Mouse (Mus musculus) testis, adult 2 months (tissue): ENCODE data around the gene Kctd5. TPM values are rescaled to one million over a fixed set of nuclear protein-coding genes. Genes with fewer than 3 reads are reported as not detected.

Source experiments
- H3K27ac ChIP-seq: fragments of 200-500 bp; 2 replicates; pipeline ENCODE4 v1.5.1; 2012; ENCODE audit warnings: low read depth, low read length; ENCODE audit not compliant: control insufficient read depth, insufficient read depth
- H3K27me3 ChIP-seq: fragments of 200-500 bp; 2 replicates; pipeline ENCODE4 v1.6.1; 2012; ENCODE audit warnings: mild to moderate bottlenecking, low read length, moderate library complexity; ENCODE audit not compliant: control insufficient read depth, insufficient read depth
- H3K36me3 ChIP-seq: fragments of 200-500 bp; 2 replicates; pipeline ENCODE4 v1.6.1; 2012; ENCODE audit warnings: mild to moderate bottlenecking, low read length; ENCODE audit not compliant: control insufficient read depth, insufficient read depth
- H3K4me1 ChIP-seq: fragments of 200-500 bp; 2 replicates; pipeline ENCODE4 v1.6.1; 2012; ENCODE audit warnings: low read length; ENCODE audit not compliant: control insufficient read depth, insufficient read depth
- H3K4me3 ChIP-seq: fragments of 200-500 bp; 2 replicates; pipeline ENCODE4 v1.5.1; 2012; ENCODE audit warnings: low read depth, mild to moderate bottlenecking, low read length, moderate library complexity, mixed read lengths; ENCODE audit not compliant: control insufficient read depth
- CTCF ChIP-seq: fragments of 200-500 bp; IDR thresholded peaks from 2 replicates; pipeline ENCODE4 v1.5.1; 2012; ENCODE audit warnings: low read depth, mild to moderate bottlenecking, inconsistent platforms, low read length, moderate library complexity; ENCODE audit not compliant: control insufficient read depth, insufficient read depth, insufficient replicate concordance
- POLR2A ChIP-seq: fragments of 200-500 bp; IDR thresholded peaks from 2 replicates; pipeline ENCODE4 v1.6.1; 2012; ENCODE audit warnings: low read depth, mild to moderate bottlenecking, inconsistent platforms, low read length, moderate library complexity; ENCODE audit not compliant: control insufficient read depth
- polyA plus RNA-seq: library from polyadenylated mRNA; depleted of rRNA; stranded (reverse); fragments of >200 nt; gene quantifications from 2 replicates; pipeline ENCODE4 v1.2.3, GENCODE M21; 2012

Kctd5 gene
- polyA plus RNA-seq, 1 experiment: 11.9 TPM

DNA sequence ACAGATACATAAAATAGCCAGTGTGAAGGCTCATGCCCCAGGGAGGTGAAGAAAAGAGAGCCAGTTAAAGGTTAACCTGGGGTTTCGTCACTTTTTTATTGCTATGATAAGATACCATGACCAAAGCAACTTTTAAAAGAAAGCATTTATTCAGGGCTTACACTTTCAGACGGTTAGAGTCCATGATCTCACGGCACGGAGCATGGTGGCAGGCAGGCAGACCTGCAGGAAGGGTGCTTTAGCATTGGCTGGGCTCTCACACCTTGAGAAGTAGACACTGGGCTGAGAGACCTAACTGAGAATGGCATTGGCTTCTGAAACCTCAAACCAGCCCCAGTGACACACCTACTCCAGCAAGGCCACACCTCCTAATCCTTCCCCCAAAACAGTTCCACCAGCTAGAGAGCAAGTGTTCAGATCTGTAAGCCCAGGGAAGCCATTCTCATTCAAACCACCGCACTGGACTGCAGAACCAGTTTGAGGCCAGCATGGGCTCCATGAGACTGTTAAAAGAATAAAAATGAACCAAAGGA, 58.8 kb downstream of the Kctd5 start:
- Histone ChIP-seq H3K4me3 (no peak overlapping the region), H3K4me1 (no peaks in the 10 kb centered on the region), H3K36me3 (no peaks in the 10 kb centered on the region), H3K27ac (no peak overlapping the region), H3K27me3 (no peaks in the 10 kb centered on the region)
- TF ChIP-seq POLR2A (no peak), CTCF (no peak)

DNA sequence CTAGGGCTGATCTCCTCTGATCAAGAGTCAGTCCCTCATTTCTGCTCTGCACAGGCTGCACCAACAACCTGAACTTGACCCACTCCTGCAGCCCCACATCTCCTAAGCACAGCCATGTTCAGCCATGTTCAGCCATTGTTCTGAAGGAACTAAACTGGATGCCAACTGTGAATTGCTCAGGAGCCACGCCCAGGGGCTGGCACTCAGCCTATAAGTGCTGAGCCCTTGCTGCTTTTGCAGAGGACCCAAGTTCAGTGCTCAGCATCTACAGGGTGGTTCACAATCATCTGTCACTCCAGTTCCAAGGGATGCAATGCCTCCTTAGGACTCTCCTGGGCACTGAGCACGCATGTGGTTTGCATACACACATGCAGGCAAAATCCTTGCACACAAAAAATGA, 60.4 kb downstream of the Kctd5 start:
- Histone ChIP-seq H3K36me3 (no peaks in the 10 kb centered on the region), H3K4me3 (no peak overlapping the region), H3K4me1 (no peaks in the 10 kb centered on the region), H3K27ac (no peak overlapping the region), H3K27me3 (no peaks in the 10 kb centered on the region)
- TF ChIP-seq CTCF (no peak), POLR2A (no peak)

DNA sequence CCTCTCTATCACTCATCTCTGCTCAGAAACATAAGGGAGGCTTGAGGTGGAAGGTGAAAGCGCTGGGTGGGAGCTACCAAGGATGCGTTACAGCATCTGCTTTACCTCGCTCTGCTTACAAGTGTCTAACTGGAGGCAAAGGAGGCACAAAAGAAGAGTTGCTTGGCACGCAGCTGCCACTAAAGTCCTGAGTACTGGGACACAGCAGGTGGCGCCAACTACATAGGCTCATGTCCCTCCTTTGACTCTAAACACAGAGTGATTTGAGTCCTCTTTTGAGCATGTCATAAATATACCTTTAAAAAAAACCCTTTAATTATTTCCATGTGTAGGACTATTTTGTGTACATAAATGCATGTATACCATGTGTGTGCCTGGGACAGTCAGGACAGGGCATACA, 63.7 kb downstream of the Kctd5 start:
- no peak overlapping the region for H3K4me3 ChIP-seq
- H3K4me1 ChIP-seq: no peaks in the 10 kb centered on the region
- no peaks in the 10 kb centered on the region for H3K36me3 ChIP-seq
- H3K27me3 ChIP-seq: no peaks in the 10 kb centered on the region
- TF ChIP-seq CTCF: no peak
- no peak for TF ChIP-seq POLR2A
- H3K27ac ChIP-seq: no peak overlapping the region

DNA sequence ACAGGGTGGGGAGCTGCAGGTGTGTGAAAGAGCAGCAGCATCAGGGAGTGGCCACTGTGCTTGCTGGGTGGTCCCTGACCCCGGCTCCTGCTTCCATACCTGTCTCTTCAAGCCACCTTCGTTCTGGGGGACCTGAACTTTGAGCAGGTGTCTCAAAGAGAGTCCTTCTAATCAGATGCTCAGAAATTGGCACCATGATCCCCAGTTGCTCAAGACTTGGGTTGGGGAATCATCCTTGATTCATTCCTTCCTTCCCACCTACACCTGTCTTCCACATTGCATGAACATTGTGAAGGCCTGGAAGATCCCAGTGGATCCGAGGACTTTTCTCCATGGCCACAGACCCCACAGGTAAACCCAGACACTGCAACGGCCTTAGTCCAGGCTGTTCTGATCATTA, 65.2 kb downstream of the Kctd5 start:
- Histone ChIP-seq H3K27me3 (no peaks in the 10 kb centered on the region), H3K4me1 (no peaks in the 10 kb centered on the region), H3K27ac (no peak overlapping the region), H3K36me3 (no peaks in the 10 kb centered on the region), H3K4me3 (no peak overlapping the region)
- TF ChIP-seq CTCF (no peak), POLR2A (no peak)

DNA sequence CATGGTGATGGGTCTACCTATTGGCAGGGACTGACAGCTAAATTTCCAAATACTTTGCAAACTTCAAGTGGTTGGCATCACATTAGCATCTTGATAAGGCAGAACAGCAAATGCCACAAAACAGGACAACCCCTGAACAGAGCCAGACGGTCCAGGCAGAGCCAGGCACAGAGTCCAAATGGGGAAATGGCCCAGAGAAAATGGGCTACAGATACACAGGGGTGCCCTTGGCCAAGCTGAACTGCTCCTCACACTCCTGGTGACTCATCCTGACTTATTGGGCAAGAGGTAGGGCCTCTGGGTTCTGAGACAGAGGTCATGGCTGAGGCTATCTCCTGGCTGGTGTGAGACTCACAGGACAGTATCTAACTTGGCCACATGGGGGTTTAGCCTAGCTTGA, 65.9 kb downstream of the Kctd5 start:
- Histone ChIP-seq H3K36me3 (no peaks in the 10 kb centered on the region), H3K27me3 (no peaks in the 10 kb centered on the region), H3K4me1 (no peaks in the 10 kb centered on the region), H3K27ac (no peak overlapping the region), H3K4me3 (no peak overlapping the region)
- no peak for TF ChIP-seq POLR2A
- TF ChIP-seq CTCF: no peak

DNA sequence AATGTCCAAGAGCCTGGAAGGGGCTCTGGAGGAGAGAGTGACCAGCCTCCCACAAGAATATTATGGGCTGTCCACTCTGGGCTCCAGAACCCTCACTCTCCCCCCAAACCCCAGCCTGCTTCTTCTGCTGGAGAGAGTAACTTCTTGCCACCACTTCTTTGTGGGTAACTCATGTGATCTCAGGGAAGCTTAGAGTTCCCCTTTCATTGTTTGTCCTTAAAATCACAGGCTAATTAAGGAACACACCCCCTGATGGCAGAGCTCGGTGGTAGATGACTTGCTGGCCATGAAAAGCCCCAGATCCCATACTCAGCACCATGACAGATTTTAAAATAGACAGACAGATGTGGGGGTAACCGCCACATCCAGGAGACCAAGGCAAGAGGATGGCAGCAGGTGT, 66.4 kb downstream of the Kctd5 start:
- Histone ChIP-seq H3K27ac (no peak overlapping the region), H3K36me3 (no peaks in the 10 kb centered on the region), H3K27me3 (no peaks in the 10 kb centered on the region), H3K4me1 (no peaks in the 10 kb centered on the region), H3K4me3 (no peak overlapping the region)
- TF ChIP-seq POLR2A (no peak), CTCF (no peak)

DNA sequence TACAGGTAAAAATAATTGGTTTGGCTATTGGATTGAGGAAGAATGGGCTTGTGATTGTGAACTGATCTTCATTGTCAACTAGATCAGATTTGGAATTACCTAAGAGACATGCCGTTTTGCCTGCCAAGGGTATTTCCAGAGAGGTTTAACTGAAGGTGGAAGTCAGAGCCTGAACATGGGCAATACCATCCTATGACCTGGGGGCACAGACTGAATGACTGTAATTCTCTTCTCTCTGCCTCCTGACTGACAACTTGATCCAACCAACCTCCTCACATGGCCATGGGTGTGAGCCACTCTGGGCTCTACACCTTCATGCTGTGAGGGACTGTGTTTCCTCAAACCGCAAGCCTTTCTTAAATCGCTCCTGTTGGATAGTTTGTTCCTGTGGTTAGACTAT, 68.2 kb downstream of the Kctd5 start:
- no peaks in the 10 kb centered on the region for H3K27me3 ChIP-seq
- no peak overlapping the region for H3K4me3 ChIP-seq
- TF ChIP-seq CTCF (no peak), POLR2A (no peak)
- no peak overlapping the region for H3K27ac ChIP-seq
- H3K4me1 ChIP-seq: no peaks in the 10 kb centered on the region
- no peaks in the 10 kb centered on the region for H3K36me3 ChIP-seq
